Mouse (Mus musculus) limb, embryonic 15.5 days (tissue): ENCODE results near the gene Dhrs4. TPM values are rescaled to one million over a fixed set of nuclear protein-coding genes. Genes with fewer than 3 reads are reported as not detected.
A peak's percentile ranks its signal among the peaks of the same experiment; 100 is the strongest.

ENCODE experiments used
- ATAC-seq: fragments of 200-750 bp; cut with Nextera tagmentation; 2 replicates; pipeline ENCODE4 v1.8.0; 2017; ENCODE audit warnings: low read depth, moderate TSS enrichment; ENCODE audit not compliant: insufficient number of reproducible peaks, low FRiP score, low TSS enrichment
- H3K27ac ChIP-seq: fragments of 300-500 bp; sonication (generic); 2 replicates; pipeline ENCODE4 v1.5.1; 2015; ENCODE audit warnings: moderate library complexity, mild to moderate bottlenecking, inconsistent platforms
- H3K27me3 ChIP-seq: fragments of 300-500 bp; sonication (generic); 2 replicates; pipeline ENCODE4 v1.6.1; 2015; ENCODE audit warnings: inconsistent platforms
- H3K36me3 ChIP-seq: fragments of 300-500 bp; sonication (generic); 2 replicates; pipeline ENCODE4 v1.6.1; 2015; ENCODE audit warnings: inconsistent platforms
- H3K4me1 ChIP-seq: fragments of 300-500 bp; sonication (generic); 2 replicates; pipeline ENCODE4 v1.6.1; 2015; ENCODE audit warnings: inconsistent platforms
- H3K4me2 ChIP-seq: fragments of 300-500 bp; sonication (generic); 2 replicates; pipeline ENCODE4 v1.6.1; 2015; ENCODE audit warnings: mild to moderate bottlenecking, inconsistent platforms
- H3K4me3 ChIP-seq: fragments of 300-500 bp; sonication (generic); 2 replicates; pipeline ENCODE4 v1.5.1; 2015; ENCODE audit warnings: mild to moderate bottlenecking, inconsistent platforms
- H3K9ac ChIP-seq: fragments of 300-500 bp; sonication (generic); 2 replicates; pipeline ENCODE4 v1.6.1; 2015; ENCODE audit warnings: inconsistent platforms
- H3K9me3 ChIP-seq: fragments of 300-500 bp; sonication (generic); 2 replicates; pipeline ENCODE4 v1.6.1; 2016; ENCODE audit warnings: inconsistent platforms
- WGBS: fragments of 180-500 bp; shearing (Covaris S2); methylation state at CpG from one replicate; pipeline ENCODE4 v1.1.7; 2015; 5-methylcytosine and 5-hydroxymethylcytosine counted together
- polyA plus RNA-seq: library from polyadenylated mRNA; unstranded; fragments of >200 nt; fragmentation: Nextera tagmentation; extraction: Ambion mirVana; gene quantifications from 2 replicates; pipeline ENCODE4 v1.2.1, GENCODE M21; 2015

Dhrs4 gene
- polyA plus RNA-seq, 1 experiment from 2014 or later, result 76.2 TPM

GRCm38 (mm10) chr14:55466481-55466880 is 12.1 kb upstream of the Dhrs4 start:
- Histone ChIP-seq H3K27ac (no peak overlapping the region), H3K9ac (no peak overlapping the region), H3K9me3 (no peaks in the 10 kb centered on the region), H3K27me3 (no peaks in the 10 kb centered on the region), H3K4me1 (no peaks in the 10 kb centered on the region; the same call in 1 of the 2 replicates), H3K4me2 (no peak overlapping the region), H3K36me3 (no peaks in the 10 kb centered on the region), H3K4me3 (no peak overlapping the region)
- ATAC-seq, result no peak
- WGBS, result 57% methylated on average over 4 of the region's 4 CpGs

GRCm38 (mm10) chr14:55467108-55467507 is 11.4 kb upstream of the Dhrs4 start:
- H3K4me1 ChIP-seq, result no peaks in the 10 kb centered on the region; the same call in 1 of the 2 replicates
- no peak overlapping the region for H3K4me3 ChIP-seq
- H3K9me3 ChIP-seq, result no peaks in the 10 kb centered on the region
- WGBS, result 80% methylated on average over 7 of the region's 7 CpGs
- H3K4me2 ChIP-seq, result no peak overlapping the region
- no peak for ATAC-seq
- H3K9ac ChIP-seq, result no peak overlapping the region
- no peaks in the 10 kb centered on the region for H3K27me3 ChIP-seq
- no peaks in the 10 kb centered on the region for H3K36me3 ChIP-seq
- H3K27ac ChIP-seq, result no peak overlapping the region

- Histone ChIP-seq H3K4me2 (no peak overlapping the region), H3K36me3 (no peaks in the 10 kb centered on the region), H3K4me1 (no peaks in the 10 kb centered on the region; the same call in 1 of the 2 replicates), H3K4me3 (no peak overlapping the region), H3K27ac (no peak overlapping the region), H3K27me3 (no peaks in the 10 kb centered on the region), H3K9me3 (no peaks in the 10 kb centered on the region), H3K9ac (no peak overlapping the region)
- no peak for ATAC-seq
- WGBS, result 78% methylated on average over 2 of the region's 2 CpGs
Measured at GRCm38 (mm10) chr14:55468301-55468741, 10.2 kb upstream of the Dhrs4 start.

- no peak overlapping the region for H3K4me2 ChIP-seq
- H3K9ac ChIP-seq, result no peak overlapping the region
- H3K36me3 ChIP-seq, result no peaks in the 10 kb centered on the region
- H3K4me1 ChIP-seq, result no peaks in the 10 kb centered on the region; the same call in 1 of the 2 replicates
- 63% methylated on average over 2 of the region's 2 CpGs for WGBS
- no peak overlapping the region for H3K27ac ChIP-seq
- no peaks in the 10 kb centered on the region for H3K9me3 ChIP-seq
- no peak for ATAC-seq
- H3K4me3 ChIP-seq, result no peak overlapping the region
- no peaks in the 10 kb centered on the region for H3K27me3 ChIP-seq
Measured at GRCm38 (mm10) chr14:55469041-55469440, 9.5 kb upstream of the Dhrs4 start.

GRCm38 (mm10) chr14:55469821-55470220 is 8.7 kb upstream of the Dhrs4 start:
- Histone ChIP-seq H3K9ac (no peak overlapping the region), H3K27ac (no peak overlapping the region), H3K9me3 (no peaks in the 10 kb centered on the region), H3K36me3 (no peaks in the 10 kb centered on the region), H3K4me2 (no peak overlapping the region), H3K4me1 (no peaks in the 10 kb centered on the region; the same call in 1 of the 2 replicates), H3K27me3 (no peaks in the 10 kb centered on the region), H3K4me3 (no peak overlapping the region)
- 76% methylated on average over 6 of the region's 6 CpGs for WGBS
- no peak for ATAC-seq

GRCm38 (mm10) chr14:55470806-55471205 is 7.8 kb upstream of the Dhrs4 start:
- Histone ChIP-seq H3K4me3 (no peak overlapping the region), H3K4me1 (no peaks in the 10 kb centered on the region; the same call in 1 of the 2 replicates), H3K4me2 (no peak overlapping the region), H3K36me3 (no peaks in the 10 kb centered on the region), H3K9ac (no peak overlapping the region), H3K27ac (no peak overlapping the region), H3K27me3 (no peaks in the 10 kb centered on the region), H3K9me3 (no peaks in the 10 kb centered on the region)
- ATAC-seq, result no peak
- 11% methylated on average over 10 of the region's 10 CpGs for WGBS

- H3K4me1 ChIP-seq, result peaks cover 12% of the 10 kb centered on the region; the same call in 1 of the 2 replicates
- no peak overlapping the region for H3K4me3 ChIP-seq
- H3K27ac ChIP-seq, result no peak overlapping the region
- H3K27me3 ChIP-seq, result no peaks in the 10 kb centered on the region
- no peaks in the 10 kb centered on the region for H3K36me3 ChIP-seq
- no peak overlapping the region for H3K9ac ChIP-seq
- 53% methylated on average over 2 of the region's 2 CpGs for WGBS
- no peaks in the 10 kb centered on the region for H3K9me3 ChIP-seq
- H3K4me2 ChIP-seq, result no peak overlapping the region
- ATAC-seq, result no peak
Measured at GRCm38 (mm10) chr14:55475654-55476053, 2.9 kb upstream of the Dhrs4 start.

GRCm38 (mm10) chr14:55477421-55477820 is 1.1 kb upstream of the Dhrs4 start:
- WGBS, result 95% methylated on average over 1 of the region's 1 CpGs
- H3K27ac ChIP-seq, result no peak overlapping the region
- H3K4me2 ChIP-seq, result no peak overlapping the region
- H3K27me3 ChIP-seq, result no peaks in the 10 kb centered on the region
- H3K9ac ChIP-seq, result no peak overlapping the region
- peaks cover 6% of the 10 kb centered on the region; the same call in 1 of the 2 replicates for H3K36me3 ChIP-seq
- no peaks in the 10 kb centered on the region for H3K9me3 ChIP-seq
- H3K4me3 ChIP-seq, result no peak overlapping the region
- no peak for ATAC-seq
- peaks cover 12% of the 10 kb centered on the region; the same call in 1 of the 2 replicates for H3K4me1 ChIP-seq

GRCm38 (mm10) chr14:55477829-55478228 is 729 bp upstream of the Dhrs4 start:
- Histone ChIP-seq H3K36me3 (peaks cover 6% of the 10 kb centered on the region; the same call in 1 of the 2 replicates), H3K9ac (no peak overlapping the region), H3K9me3 (no peaks in the 10 kb centered on the region), H3K27me3 (no peaks in the 10 kb centered on the region), H3K27ac (no peak overlapping the region), H3K4me2 (no peak overlapping the region), H3K4me3 (peak overlapping the region; percentile 68; the same call in 1 of the 2 replicates), H3K4me1 (peaks cover 12% of the 10 kb centered on the region; the same call in 1 of the 2 replicates)
- no peak for ATAC-seq
- WGBS, result 92% methylated on average over 5 of the region's 5 CpGs

- Histone ChIP-seq H3K27me3 (no peaks in the 10 kb centered on the region), H3K4me3 (no peak overlapping the region), H3K9me3 (no peaks in the 10 kb centered on the region), H3K36me3 (peaks cover 9% of the 10 kb centered on the region; the same call in 1 of the 2 replicates), H3K9ac (0 out of 2 replicates have a peak overlapping the region, but pooled peaks have one; percentile 2), H3K27ac (no peak overlapping the region), H3K4me1 (peaks cover 12% of the 10 kb centered on the region; the same call in 1 of the 2 replicates), H3K4me2 (no peak overlapping the region)
- no peak for ATAC-seq
- 93% methylated on average over 10 of the region's 10 CpGs for WGBS
Measured at GRCm38 (mm10) chr14:55479629-55480028, 1.1 kb downstream of the Dhrs4 start.

GRCm38 (mm10) chr14:55484430-55485085 is 6.0 kb downstream of the Dhrs4 start:
- Histone ChIP-seq H3K9ac (no peak overlapping the region), H3K4me1 (0 out of 2 replicates have a peak, but pooled peaks cover 5% of the 10 kb centered on the region), H3K4me2 (no peak overlapping the region), H3K9me3 (no peaks in the 10 kb centered on the region), H3K4me3 (no peak overlapping the region), H3K27me3 (no peaks in the 10 kb centered on the region), H3K27ac (no peak overlapping the region), H3K36me3 (peaks cover 30% of the 10 kb centered on the region; the same call in 1 of the 2 replicates)
- 76% methylated on average over 5 of the region's 5 CpGs for WGBS
- ATAC-seq, result no peak

GRCm38 (mm10) chr14:55486836-55487235 is 8.3 kb downstream of the Dhrs4 start:
- no peaks in the 10 kb centered on the region for H3K27me3 ChIP-seq
- H3K9ac ChIP-seq, result no peak overlapping the region
- no peak overlapping the region for H3K27ac ChIP-seq
- WGBS, result 87% methylated on average over 8 of the region's 8 CpGs
- H3K36me3 ChIP-seq, result peaks cover 24% of the 10 kb centered on the region; the same call in 1 of the 2 replicates
- peaks cover 12% of the 10 kb centered on the region for H3K4me1 ChIP-seq
- no peak overlapping the region for H3K4me3 ChIP-seq
- no peak overlapping the region for H3K4me2 ChIP-seq
- H3K9me3 ChIP-seq, result no peaks in the 10 kb centered on the region
- no peak for ATAC-seq
